Mouse (Mus musculus): ENCODE data around the gene Fam168b. TPM values are rescaled to one million over a fixed set of nuclear protein-coding genes. Genes with fewer than 3 reads are reported as not detected.

Gene Fam168b
- 100 to 1,000 TPM; 185 to 189 TPM for total RNA-seq (2023)

GRCm38 (mm10) chr1:34842887-34843618 lies at the start of gene Fam168b:
Fam168b (minus strand) TSS chr1:34843065.

GRCm38 (mm10) chr1:34849745-34850342 lies 7.0 kb upstream of the Fam168b start, which contains the start of gene Plekhb2:
Plekhb2 (plus strand) TSS chr1:34849976.

Other genes with a start within 250 kb of the Fam168b start
- 10 to 100 TPM; 35.3 to 38.4 TPM for gene Plekhb2, start 6.9 kb upstream of the Fam168b start, total RNA-seq (2023)

Data from T-cell, adult 66 days (primary cell).